Mouse (Mus musculus): ENCODE measurements around the gene Col16a1. TPM values are rescaled to one million over a fixed set of nuclear protein-coding genes. Genes with fewer than 3 reads are reported as not detected.

Gene Col16a1
- total and polyA plus RNA-seq, 3 experiments, result not detected

- DNase-seq (ENCODE audit: low spot score) (no peak), ATAC-seq (ENCODE audit: extremely low read depth, insufficient number of reproducible peaks, low FRiP score, poor library complexity, severe bottlenecking) (no peak)
- H3K27me3 ChIP-seq (ENCODE audit: insufficient read depth, low read length), result peaks cover 37% of the 10 kb centered on the region
- no peak for TF ChIP-seq GATA2 (IDR thresholded peaks at IDR 0.05; ENCODE audit: borderline replicate concordance, low read depth, low read length)
- no peak for TF ChIP-seq GATA1 (IDR thresholded peaks at IDR 0.05; ENCODE audit: borderline replicate concordance, low read length)
- TF ChIP-seq TAL1 (conservative IDR thresholded peaks at IDR 0.05; ENCODE audit: low read depth, low read length), result no peak
- no peak for TF ChIP-seq CTCF (IDR thresholded peaks at IDR 0.05; ENCODE audit: low read depth, low read length)
- TF ChIP-seq POLR2AphosphoS5 (IDR thresholded peaks at IDR 0.05; ENCODE audit: insufficient replicate concordance, low read depth, low read length), result no peak
- H3K4me3 ChIP-seq (ENCODE audit: low read depth, low read length), result no peak overlapping the region
- no peaks in the 10 kb centered on the region for H3K9me3 ChIP-seq (replicated peaks)
- H3K4me1 ChIP-seq (ENCODE audit: insufficient read depth, low read depth, low read length), result peaks cover 6% of the 10 kb centered on the region
- no peaks in the 10 kb centered on the region for H3K36me3 ChIP-seq (replicated peaks)
Observed at GRCm38 (mm10) chr4:130074761-130075515, 27.3 kb downstream of the Col16a1 start.

DNA sequence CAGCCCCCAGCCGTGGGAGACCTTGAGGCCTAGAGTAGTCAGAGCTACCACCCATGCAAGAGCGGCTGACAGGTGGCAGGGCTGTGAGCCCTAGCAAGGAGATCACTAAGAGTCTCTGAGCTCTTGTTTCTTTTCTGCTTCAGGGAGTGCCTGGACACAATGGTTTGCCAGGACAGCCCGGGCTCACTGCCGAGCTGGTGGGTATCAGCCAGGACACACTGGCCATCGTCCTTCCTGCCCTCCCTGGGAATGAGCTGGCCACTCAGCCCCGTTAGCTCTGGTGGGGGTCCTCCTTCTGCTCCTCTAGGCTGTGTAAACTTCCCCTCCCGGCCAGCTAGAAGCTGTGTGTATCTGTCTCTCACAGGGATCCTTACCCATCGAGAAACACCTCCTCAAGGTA is 29.2 kb downstream of the Col16a1 start:
- DNase-seq (ENCODE audit: low spot score) (no peak), ATAC-seq (ENCODE audit: extremely low read depth, insufficient number of reproducible peaks, low FRiP score, poor library complexity, severe bottlenecking) (no peak)
- H3K4me1 ChIP-seq (ENCODE audit: insufficient read depth, low read depth, low read length), result peaks cover 3% of the 10 kb centered on the region
- H3K27me3 ChIP-seq (ENCODE audit: insufficient read depth, low read length), result peaks cover 45% of the 10 kb centered on the region
- H3K4me3 ChIP-seq (ENCODE audit: low read depth, low read length), result no peak overlapping the region
- TF ChIP-seq CTCF (IDR thresholded peaks at IDR 0.05; ENCODE audit: low read depth, low read length), result no peak
- no peak for TF ChIP-seq GATA2 (IDR thresholded peaks at IDR 0.05; ENCODE audit: borderline replicate concordance, low read depth, low read length)
- no peak for TF ChIP-seq GATA1 (IDR thresholded peaks at IDR 0.05; ENCODE audit: borderline replicate concordance, low read length)
- no peak for TF ChIP-seq TAL1 (conservative IDR thresholded peaks at IDR 0.05; ENCODE audit: low read depth, low read length)
- TF ChIP-seq POLR2AphosphoS5 (IDR thresholded peaks at IDR 0.05; ENCODE audit: insufficient replicate concordance, low read depth, low read length), result no peak
- no peaks in the 10 kb centered on the region for H3K36me3 ChIP-seq (replicated peaks)
- H3K9me3 ChIP-seq (replicated peaks), result no peaks in the 10 kb centered on the region

DNA sequence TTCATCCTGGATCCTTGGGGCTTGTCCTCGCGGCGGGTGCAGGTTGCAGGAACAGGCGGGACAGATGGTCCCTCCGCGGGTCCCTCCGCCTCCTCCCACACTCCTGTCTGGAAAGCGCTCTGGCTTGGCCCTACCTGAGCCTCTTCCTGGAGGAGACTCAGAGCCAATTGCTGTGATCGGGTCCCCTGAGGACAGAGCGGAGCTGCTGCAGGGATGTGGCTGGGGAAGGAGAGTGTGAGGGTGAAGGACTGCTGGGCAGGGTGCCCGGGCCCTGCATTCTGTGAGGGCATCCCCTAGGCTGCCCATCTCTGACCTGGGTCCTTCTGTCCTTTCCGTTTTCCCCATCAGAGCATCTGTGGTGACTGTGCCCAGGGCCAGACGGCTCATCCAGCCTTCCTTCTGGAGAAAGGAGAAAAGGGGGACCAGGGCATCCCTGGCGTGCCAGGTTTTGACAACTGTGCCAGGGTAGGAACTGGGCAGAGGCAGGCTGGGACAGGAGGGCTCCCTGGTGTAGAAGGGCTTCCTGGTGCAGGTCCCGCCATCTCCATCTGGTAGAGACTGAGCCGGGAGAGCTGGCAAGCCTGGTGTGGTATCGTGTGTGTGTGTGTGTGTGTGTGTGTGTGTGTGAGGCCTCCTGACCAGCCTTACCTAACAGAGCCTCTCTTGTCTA is 31.3 kb downstream of the Col16a1 start:
- no peaks in the 10 kb centered on the region for H3K36me3 ChIP-seq (replicated peaks)
- DNase-seq (ENCODE audit: low spot score) (no peak), ATAC-seq (ENCODE audit: extremely low read depth, insufficient number of reproducible peaks, low FRiP score, poor library complexity, severe bottlenecking) (no peak)
- H3K27me3 ChIP-seq (ENCODE audit: insufficient read depth, low read length), result peaks cover 51% of the 10 kb centered on the region
- H3K4me3 ChIP-seq (ENCODE audit: low read depth, low read length), result no peak overlapping the region
- H3K9me3 ChIP-seq (replicated peaks), result no peaks in the 10 kb centered on the region
- H3K4me1 ChIP-seq (ENCODE audit: insufficient read depth, low read depth, low read length), result no peaks in the 10 kb centered on the region
- TF ChIP-seq POLR2AphosphoS5 (IDR thresholded peaks at IDR 0.05; ENCODE audit: insufficient replicate concordance, low read depth, low read length) (no peak), GATA2 (IDR thresholded peaks at IDR 0.05; ENCODE audit: borderline replicate concordance, low read depth, low read length) (no peak)

DNA sequence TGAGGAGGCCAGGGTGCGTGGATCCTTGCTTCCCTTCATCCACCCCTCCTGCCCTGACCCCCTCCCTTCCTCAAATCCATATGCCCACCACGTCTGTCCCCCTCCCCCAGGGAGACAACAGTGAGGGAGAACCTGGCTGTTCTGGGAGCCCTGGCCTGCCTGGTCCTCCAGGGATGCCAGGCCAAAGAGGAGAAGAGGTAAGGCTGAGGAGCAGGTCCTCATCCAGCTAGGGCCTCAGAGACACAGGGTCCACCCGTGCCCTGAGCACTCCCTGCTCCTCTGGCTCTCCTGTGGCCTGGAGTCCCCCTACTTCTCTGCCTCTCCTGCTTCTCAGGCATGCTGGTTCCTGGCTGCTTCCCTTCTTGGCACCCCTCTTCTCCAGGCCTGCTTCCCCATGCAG is 31.9 kb downstream of the Col16a1 start:
- Histone ChIP-seq H3K4me3 (ENCODE audit: low read depth, low read length) (no peak overlapping the region), H3K9me3 (replicated peaks) (no peaks in the 10 kb centered on the region), H3K4me1 (ENCODE audit: insufficient read depth, low read depth, low read length) (no peaks in the 10 kb centered on the region), H3K27me3 (ENCODE audit: insufficient read depth, low read length) (peaks cover 51% of the 10 kb centered on the region), H3K36me3 (replicated peaks) (no peaks in the 10 kb centered on the region)
- ATAC-seq (ENCODE audit: extremely low read depth, insufficient number of reproducible peaks, low FRiP score, poor library complexity, severe bottlenecking) (no peak), DNase-seq (ENCODE audit: low spot score) (no peak)
- no peak for TF ChIP-seq POLR2AphosphoS5 (IDR thresholded peaks at IDR 0.05; ENCODE audit: insufficient replicate concordance, low read depth, low read length)
- TF ChIP-seq GATA2 (IDR thresholded peaks at IDR 0.05; ENCODE audit: borderline replicate concordance, low read depth, low read length), result no peak
- no peak for TF ChIP-seq CTCF (IDR thresholded peaks at IDR 0.05; ENCODE audit: low read depth, low read length)
- TF ChIP-seq GATA1 (IDR thresholded peaks at IDR 0.05; ENCODE audit: borderline replicate concordance, low read length), result no peak
- no peak for TF ChIP-seq TAL1 (conservative IDR thresholded peaks at IDR 0.05; ENCODE audit: low read depth, low read length)

GRCm38 (mm10) chr4:130081345-130082190 is 33.9 kb downstream of the Col16a1 start:
- ATAC-seq (ENCODE audit: extremely low read depth, insufficient number of reproducible peaks, low FRiP score, poor library complexity, severe bottlenecking), result no peak

GRCm38 (mm10) chr4:130082211-130082610 is 34.6 kb downstream of the Col16a1 start:
- no peaks in the 10 kb centered on the region for H3K9me3 ChIP-seq (replicated peaks)
- H3K36me3 ChIP-seq (replicated peaks), result no peaks in the 10 kb centered on the region
- no peak overlapping the region for H3K4me3 ChIP-seq (ENCODE audit: low read depth, low read length)
- DNase-seq (ENCODE audit: low spot score), result no peak
- peaks cover 56% of the 10 kb centered on the region for H3K27me3 ChIP-seq (ENCODE audit: insufficient read depth, low read length)
- no peak for ATAC-seq (ENCODE audit: extremely low read depth, insufficient number of reproducible peaks, low FRiP score, poor library complexity, severe bottlenecking)
- TF ChIP-seq GATA2 (IDR thresholded peaks at IDR 0.05; ENCODE audit: borderline replicate concordance, low read depth, low read length) (no peak), POLR2AphosphoS5 (IDR thresholded peaks at IDR 0.05; ENCODE audit: insufficient replicate concordance, low read depth, low read length) (no peak), CTCF (IDR thresholded peaks at IDR 0.05; ENCODE audit: low read depth, low read length) (no peak), TAL1 (conservative IDR thresholded peaks at IDR 0.05; ENCODE audit: low read depth, low read length) (no peak), GATA1 (IDR thresholded peaks at IDR 0.05; ENCODE audit: borderline replicate concordance, low read length) (no peak)
- H3K4me1 ChIP-seq (ENCODE audit: insufficient read depth, low read depth, low read length), result no peaks in the 10 kb centered on the region; the same call in 1 of the 2 replicates

More at GRCm38 (mm10) chr4:130081345-130082190, 33.9 kb downstream of the Col16a1 start:
- DNase-seq (ENCODE audit: low spot score), result no peak
- Histone ChIP-seq H3K4me1 (ENCODE audit: insufficient read depth, low read depth, low read length) (no peaks in the 10 kb centered on the region), H3K27me3 (ENCODE audit: insufficient read depth, low read length) (peaks cover 60% of the 10 kb centered on the region), H3K4me3 (ENCODE audit: low read depth, low read length) (no peak overlapping the region), H3K9me3 (replicated peaks) (no peaks in the 10 kb centered on the region), H3K36me3 (replicated peaks) (no peaks in the 10 kb centered on the region)
- no peak for TF ChIP-seq CTCF (IDR thresholded peaks at IDR 0.05; ENCODE audit: low read depth, low read length)
- TF ChIP-seq POLR2AphosphoS5 (IDR thresholded peaks at IDR 0.05; ENCODE audit: insufficient replicate concordance, low read depth, low read length), result no peak
- no peak for TF ChIP-seq TAL1 (conservative IDR thresholded peaks at IDR 0.05; ENCODE audit: low read depth, low read length)
- no peak for TF ChIP-seq GATA2 (IDR thresholded peaks at IDR 0.05; ENCODE audit: borderline replicate concordance, low read depth, low read length)
- no peak for TF ChIP-seq GATA1 (IDR thresholded peaks at IDR 0.05; ENCODE audit: borderline replicate concordance, low read length)
